10 mouse cellular contexts compared by ENCODE assay signal in the genomic region with DNA sequence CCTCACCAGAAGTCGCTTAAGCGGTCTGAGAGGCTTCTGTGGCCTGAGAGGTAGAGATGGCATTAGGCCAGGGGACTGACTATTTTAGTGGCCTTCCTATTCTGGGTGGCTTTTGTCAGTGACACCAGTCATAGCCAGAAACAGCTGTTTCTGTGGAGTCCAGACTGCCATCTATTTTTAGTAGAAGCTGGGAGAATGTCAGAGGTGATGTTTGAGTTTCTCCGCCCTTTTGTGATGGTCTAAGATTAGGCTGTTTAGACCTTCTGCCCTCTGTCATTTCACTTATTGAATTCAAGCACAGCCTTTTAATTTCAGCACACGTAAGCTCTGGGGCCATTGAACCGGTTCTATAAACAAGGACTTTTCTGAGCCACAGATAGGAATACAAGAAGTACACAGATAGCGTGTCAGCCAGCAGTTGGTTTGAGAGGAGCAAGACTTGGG. TPM values are rescaled to one million over a fixed set of nuclear protein-coding genes. Genes with fewer than 3 reads are reported as not detected.
DNase-seq lines count a peak whose midpoint lies in the region; ATAC-seq and TF ChIP-seq lines count a peak whose summit lies in the region.
"Had no signal": no experiment of that assay in that cellular context is flagged by ENCODE, and none has a peak within 500 bp of the region (broad histone marks: within the 10 kb centered on the region; RNA-seq: fewer than 3 reads in every experiment).

No protein-coding gene starts in this region.

- no peak overlapping the region for H3K4me2 ChIP-seq in limb, embryonic 12.5 days

- 82% methylated on average over 6 of the region's 6 CpGs for WGBS in limb, embryonic 12.5 days
- 87% methylated on average over 6 of the region's 6 CpGs for WGBS in limb, embryonic 10.5 days
- WGBS in heart, adult 2 months: 7% methylated on average over 6 of the region's 6 CpGs

- no peaks in the 10 kb centered on the region for H3K27me3 ChIP-seq in limb, embryonic 12.5 days
- H3K27me3 ChIP-seq in limb, embryonic 10.5 days (ENCODE audit: low read depth, poor library complexity, severe bottlenecking): no peaks in the 10 kb centered on the region
- H3K27me3 ChIP-seq in heart, adult 2 months (ENCODE audit: control insufficient read depth, insufficient read depth, low read length): no peaks in the 10 kb centered on the region

- H3K79me2 ChIP-seq in heart, adult 2 months (replicated peaks; ENCODE audit: control insufficient read depth, insufficient read depth, low read length): peaks cover 6% of the 10 kb centered on the region

- no peaks in the 10 kb centered on the region for H3K9me3 ChIP-seq in limb, embryonic 12.5 days
- H3K9me3 ChIP-seq in limb, embryonic 10.5 days (replicated peaks): no peaks in the 10 kb centered on the region

- no peak for TF ChIP-seq CTCF in heart, adult 2 months (IDR thresholded peaks at IDR 0.05)

- H3K4me3 ChIP-seq in limb, embryonic 12.5 days (replicated peaks): no peak overlapping the region
- no peak overlapping the region for H3K4me3 ChIP-seq in limb, embryonic 10.5 days
- H3K4me3 ChIP-seq in heart, adult 2 months: peak overlapping the region; percentile 2; the same call in 1 of the 2 replicates

- DNase-seq in limb, embryonic 10.5 days (ENCODE audit: low spot score): no peak
- DNase-seq in heart, adult 2 months: peak; percentile 45 to 77
- peak; percentile 74 for DNase-seq in heart, postnatal 4 days
- DNase-seq in lung, postnatal 36 days: peak; percentile 82
- DNase-seq in frontal cortex, postnatal 36 days (ENCODE audit: low spot score in 2 of 2): no peak
- DNase-seq: midbrain, embryonic 14.5 days had no signal

- intact Hi-C loops in heart, adult 2 months (cut with DNase I): no loop called here

- no peak overlapping the region for H3K27ac ChIP-seq in limb, embryonic 12.5 days
- H3K27ac ChIP-seq in limb, embryonic 10.5 days: no peak overlapping the region
- peak overlapping the region; percentile 87 for H3K27ac ChIP-seq in heart, adult 2 months

- H3K9ac ChIP-seq in limb, embryonic 12.5 days (replicated peaks): no peak overlapping the region
- H3K9ac ChIP-seq in heart, adult 2 months (ENCODE audit: low read depth, low read length): no peak overlapping the region

- no peak for TF ChIP-seq EP300 in heart, adult 2 months (IDR thresholded peaks at IDR 0.05; ENCODE audit: insufficient read depth, low read depth, low read length)

- ATAC-seq in limb, embryonic 12.5 days (ENCODE audit: insufficient number of reproducible peaks, insufficient read depth, low FRiP score, low TSS enrichment, low read depth): peak; percentile 56; the same call in 1 of the 2 replicates
- no peak for ATAC-seq in erythroid progenitor cell, adult 5-6 weeks (replicated peaks; ENCODE audit: low FRiP score, poor library complexity, severe bottlenecking)
- ATAC-seq in inflammation-experienced regulatory T-cells, adult 6 months: no peak
- ATAC-seq: hindbrain, embryonic 16.5 days had no signal

- 0 out of 2 replicates have a peak, but pooled peaks cover 4% of the 10 kb centered on the region for H3K36me3 ChIP-seq in limb, embryonic 12.5 days
- peaks cover 15% of the 10 kb centered on the region for H3K36me3 ChIP-seq in limb, embryonic 10.5 days
- peaks cover 12% of the 10 kb centered on the region for H3K36me3 ChIP-seq in heart, adult 2 months (ENCODE audit: control insufficient read depth, insufficient read depth, low read length)

- peaks cover 11% of the 10 kb centered on the region for H3K4me1 ChIP-seq in limb, embryonic 12.5 days (replicated peaks)
- H3K4me1 ChIP-seq in limb, embryonic 10.5 days: peaks cover 14% of the 10 kb centered on the region
- peaks cover 13% of the 10 kb centered on the region for H3K4me1 ChIP-seq in heart, adult 2 months (ENCODE audit: control insufficient read depth, insufficient read depth, low read length)

- no peak for TF ChIP-seq POLR2A in heart, adult 2 months (IDR thresholded peaks at IDR 0.05; ENCODE audit: insufficient read depth, low read depth, low read length)

RNA-seq across cellular contexts. Expression of gene Cblb, which starts 40.8 kb away (rescaled TPM):
- polyA plus RNA-seq in limb, embryonic 12.5 days (2016; fragmentation: Nextera tagmentation; extraction: Ambion mirVana): 21.4 and 24.2 TPM in 2 replicates
- 31.6 and 34.6 TPM in 2 replicates for polyA plus RNA-seq in limb, embryonic 10.5 days (2016; fragmentation: Nextera tagmentation; extraction: Ambion mirVana)
- 10 to 100 TPM; 13.6 to 14.0 TPM for total RNA-seq in heart, adult 2 months (2021)
- 7.5 and 9.8 TPM in 2 replicates for polyA plus RNA-seq in heart, adult 2 months (2012; rRNA removed)
- 10 to 100 TPM; 15.4 to 17.2 TPM for total RNA-seq in heart, postnatal 4 days (2021)
- total RNA-seq in erythroid progenitor cell, adult 5-6 weeks (2015; ENCODE audit: low replicate concordance): 14.3 and 17.3 TPM in 2 replicates
- 5.4 and 7.8 TPM in 2 replicates for total RNA-seq in erythroid progenitor cell, adult 5-6 weeks (2017; ENCODE audit: low replicate concordance)
- polyA plus RNA-seq in inflammation-experienced regulatory T-cells, adult 6 months (2017; shearing (Covaris generic)): 10 to 100 TPM; 40.7 to 50.0 (median 46.0) TPM

Comparison
In these comparisons a context has a peak if more than half of its experiments do, and no peak if none do; other contexts are left out.
1. DNase-seq: peak in heart, adult 2 months (2 of 2), heart, postnatal 4 days (single experiment) and lung, postnatal 36 days (single experiment); none in limb, embryonic 10.5 days (single experiment) and frontal cortex, postnatal 36 days (0 of 2).